Mouse (Mus musculus) bone marrow, adult 2 months (tissue): ENCODE results near the gene Hopx. TPM values are rescaled to one million over a fixed set of nuclear protein-coding genes. Genes with fewer than 3 reads are reported as not detected.

Experiments used
- H3K27ac ChIP-seq: fragments of 200-500 bp; 2 replicates; pipeline ENCODE4 v1.5.1; 2012; ENCODE audit warnings: low read depth, mild to moderate bottlenecking, control low read depth, inconsistent platforms, low read length; ENCODE audit not compliant: control insufficient read depth, poor library complexity, insufficient read depth
- H3K4me1 ChIP-seq: fragments of 200-500 bp; 2 replicates; pipeline ENCODE4 v1.6.1; 2011; ENCODE audit warnings: low read length; ENCODE audit not compliant: control insufficient read depth, insufficient read depth
- H3K4me3 ChIP-seq: fragments of 200-500 bp; replicated peaks from 2 replicates; pipeline ENCODE3; 2011; ENCODE audit warnings: mild to moderate bottlenecking, low read depth, low read length, control low read depth; ENCODE audit not compliant: control insufficient read depth
- CTCF ChIP-seq: fragments of 200-500 bp; IDR thresholded peaks from 2 replicates; pipeline ENCODE4 v1.5.1; 2011; ENCODE audit warnings: low read length, control low read depth; ENCODE audit not compliant: control insufficient read depth, insufficient read depth
- POLR2A ChIP-seq: fragments of 200-500 bp; IDR thresholded peaks from 2 replicates; pipeline ENCODE4 v1.6.1; 2011; ENCODE audit warnings: low read depth, mild to moderate bottlenecking, control low read depth, low read length, borderline replicate concordance; ENCODE audit not compliant: control insufficient read depth
- WGBS: fragments of 180-500 bp; shearing (Covaris S2); methylation state at CpG from one replicate; pipeline ENCODE4 v1.1.7; 2018; 5-methylcytosine and 5-hydroxymethylcytosine counted together
- polyA plus RNA-seq: library from polyadenylated mRNA; stranded (reverse); fragments of >200 nt; gene quantifications from 2 replicates; pipeline ENCODE4 v1.2.4, GENCODE M21; 2011; ENCODE audit warnings: low replicate concordance; ENCODE audit not compliant: missing spikeins, insufficient read depth, insufficient read length

Hopx gene
- polyA plus RNA-seq, 1 experiment, result 8.3 TPM

- Histone ChIP-seq H3K27ac (no peak overlapping the region), H3K4me1 (no peaks in the 10 kb centered on the region), H3K4me3 (no peak overlapping the region)
- TF ChIP-seq POLR2A, result no peak
- no peak for TF ChIP-seq CTCF
- 20% methylated on average over 6 of the region's 6 CpGs for WGBS
These were observed 33.2 kb upstream of the Hopx start for GRCm38 (mm10) chr5:77148021-77148621.

- Histone ChIP-seq H3K4me1 (no peaks in the 10 kb centered on the region), H3K27ac (no peak overlapping the region), H3K4me3 (no peak overlapping the region)
- TF ChIP-seq CTCF (no peak), POLR2A (no peak)
- WGBS, result 44% methylated on average over 4 of the region's 4 CpGs
These were observed 31.7 kb upstream of the Hopx start for GRCm38 (mm10) chr5:77146459-77147170.

- 28% methylated on average over 5 of the region's 5 CpGs for WGBS
- TF ChIP-seq CTCF (no peak), POLR2A (no peak)
- Histone ChIP-seq H3K27ac (no peak overlapping the region), H3K4me3 (no peak overlapping the region), H3K4me1 (no peaks in the 10 kb centered on the region; the same call in 1 of the 2 replicates)
These were observed 29.7 kb upstream of the Hopx start for GRCm38 (mm10) chr5:77144647-77145046.

- no peak for TF ChIP-seq CTCF
- no peak for TF ChIP-seq POLR2A
- no peaks in the 10 kb centered on the region; the same call in 1 of the 2 replicates for H3K4me1 ChIP-seq
- WGBS, result 78% methylated on average over 3 of the region's 3 CpGs
- H3K4me3 ChIP-seq, result no peak overlapping the region
- no peak overlapping the region for H3K27ac ChIP-seq
These were observed 28.2 kb upstream of the Hopx start for GRCm38 (mm10) chr5:77143076-77143475.

GRCm38 (mm10) chr5:77141336-77141735 is 26.4 kb upstream of the Hopx start:
- TF ChIP-seq CTCF, result no peak
- no peak for TF ChIP-seq POLR2A
- 70% methylated on average over 7 of the region's 7 CpGs for WGBS
- H3K4me3 ChIP-seq, result no peak overlapping the region
- H3K27ac ChIP-seq, result no peak overlapping the region
- H3K4me1 ChIP-seq, result no peaks in the 10 kb centered on the region; the same call in 1 of the 2 replicates

GRCm38 (mm10) chr5:77140861-77141260 is 25.9 kb upstream of the Hopx start:
- Histone ChIP-seq H3K4me1 (no peaks in the 10 kb centered on the region; the same call in 1 of the 2 replicates), H3K4me3 (no peak overlapping the region), H3K27ac (no peak overlapping the region)
- WGBS, result 85% methylated on average over 6 of the region's 6 CpGs
- TF ChIP-seq POLR2A, result no peak
- no peak for TF ChIP-seq CTCF

- H3K4me1 ChIP-seq, result no peaks in the 10 kb centered on the region; the same call in 1 of the 2 replicates
- WGBS, result 20% methylated on average over 6 of the region's 6 CpGs
These were observed 25.2 kb upstream of the Hopx start for GRCm38 (mm10) chr5:77140108-77140507.

GRCm38 (mm10) chr5:77137701-77138265 is 22.9 kb upstream of the Hopx start:
- H3K27ac ChIP-seq, result no peak overlapping the region
- TF ChIP-seq POLR2A, result no peak
- no peak for TF ChIP-seq CTCF
- H3K4me3 ChIP-seq, result no peak overlapping the region
- 64% methylated on average over 8 of the region's 8 CpGs for WGBS
- no peaks in the 10 kb centered on the region; the same call in 1 of the 2 replicates for H3K4me1 ChIP-seq

More at GRCm38 (mm10) chr5:77140108-77140507, 25.2 kb upstream of the Hopx start:
- peak overlapping the region; percentile 43 for H3K4me3 ChIP-seq
- TF ChIP-seq CTCF (no peak), POLR2A (no peak)
- H3K27ac ChIP-seq, result no peak overlapping the region
